Mouse (Mus musculus) G1E (cell line): Measurements from ENCODE around the gene Shbg. TPM values are rescaled to one million over a fixed set of nuclear protein-coding genes. Genes with fewer than 3 reads are reported as not detected.

Experiments
- ATAC-seq: 2 replicates; pipeline ENCODE4 v1.8.0; 2016; ENCODE audit warnings: mild to moderate bottlenecking; ENCODE audit not compliant: insufficient number of reproducible peaks, poor library complexity, low FRiP score, severe bottlenecking; ENCODE audit errors: extremely low read depth
- DNase-seq: peaks from one replicate; pipeline ENCODE4 v3.0.0; 2012; ENCODE audit warnings: low spot score
- H3K27me3 ChIP-seq: 2 replicates; pipeline ENCODE4 v1.6.1; 2012; ENCODE audit warnings: mild to moderate bottlenecking, low read length, inconsistent platforms; ENCODE audit not compliant: insufficient read depth
- H3K36me3 ChIP-seq: replicated peaks from 2 replicates; pipeline ENCODE3; 2012; ENCODE audit warnings: mild to moderate bottlenecking, inconsistent platforms
- H3K4me1 ChIP-seq: 2 replicates; pipeline ENCODE4 v1.6.1; 2012; ENCODE audit warnings: low read depth, low read length, inconsistent platforms, mixed read lengths; ENCODE audit not compliant: insufficient read depth
- H3K4me3 ChIP-seq: 2 replicates; pipeline ENCODE4 v1.5.1; 2012; ENCODE audit warnings: low read depth, mild to moderate bottlenecking, inconsistent platforms, low read length, moderate library complexity, mixed read lengths
- H3K9me3 ChIP-seq: replicated peaks from 2 replicates; pipeline ENCODE4 v1.6.1; 2012; ENCODE audit warnings: inconsistent platforms
- CTCF ChIP-seq: IDR thresholded peaks from 2 replicates; pipeline ENCODE4 v1.5.1; 2012; ENCODE audit warnings: low read depth, low read length, inconsistent platforms, mixed read lengths
- GATA1 ChIP-seq: IDR thresholded peaks from 2 replicates; pipeline ENCODE4 v1.6.1; 2012; ENCODE audit warnings: borderline replicate concordance, low read length, inconsistent platforms, mixed read lengths
- GATA2 ChIP-seq: IDR thresholded peaks from 2 replicates; pipeline ENCODE4 v1.6.1; 2012; ENCODE audit warnings: low read depth, low read length, inconsistent platforms, borderline replicate concordance
- POLR2AphosphoS5 ChIP-seq: IDR thresholded peaks from 2 replicates; pipeline ENCODE4 v1.6.1; 2012; ENCODE audit warnings: low read depth, low read length, inconsistent platforms; ENCODE audit not compliant: insufficient replicate concordance
- TAL1 ChIP-seq: conservative IDR thresholded peaks from 2 replicates; pipeline ENCODE4 v1.6.1; 2012; ENCODE audit warnings: low read depth, low read length, inconsistent platforms, mixed read lengths
- polyA plus RNA-seq: library from polyadenylated mRNA; stranded (reverse); fragments of >175 nt; gene quantifications from 2 replicates; pipeline ENCODE4 v1.2.3, GENCODE M21; 2012
- total RNA-seq, 2 experiments: library from RNA; stranded (forward) in 1 of 2; stranded (reverse) in 1 of 2; fragments of 200-1000 nt in 1 of 2; fragments of >200 nt in 1 of 2; fragmentation: Nextera tagmentation in 1 of 2; gene quantifications; 2 replicates each; pipeline ENCODE4 v1.2.3; 2014 to 2017

Shbg gene
- total and polyA plus RNA-seq, 3 experiments, result not detected

DNA sequence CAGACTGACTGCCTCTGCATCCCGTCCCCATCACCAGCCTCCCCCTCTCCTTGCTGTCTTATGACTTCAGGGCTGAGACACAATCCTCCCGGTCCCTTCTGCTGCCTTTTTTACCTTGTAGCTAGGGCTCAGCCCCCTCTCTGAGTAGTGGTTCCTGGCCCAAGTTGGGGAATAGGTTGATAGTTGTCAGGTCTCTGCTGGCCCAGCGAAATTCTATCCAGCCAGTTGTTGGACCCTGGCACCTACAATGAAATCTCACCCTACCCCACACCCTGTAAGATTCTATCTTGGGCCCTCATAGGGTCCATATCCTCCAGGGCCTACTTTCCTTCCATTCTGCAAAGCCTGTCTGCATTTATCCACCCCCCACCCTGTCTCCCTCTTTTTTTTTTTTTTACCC, 26.3 kb downstream of the Shbg start:
- no peak for ATAC-seq
- no peak for DNase-seq
- peaks cover 67% of the 10 kb centered on the region for H3K4me1 ChIP-seq
- H3K4me3 ChIP-seq, result no peak overlapping the region
- H3K27me3 ChIP-seq, result no peaks in the 10 kb centered on the region
- TF ChIP-seq CTCF, result no peak
- no peak for TF ChIP-seq TAL1
- no peak for TF ChIP-seq GATA1
- TF ChIP-seq POLR2AphosphoS5, result no peak
- no peak for TF ChIP-seq GATA2
- peaks cover 86% of the 10 kb centered on the region for H3K36me3 ChIP-seq
- H3K9me3 ChIP-seq, result no peaks in the 10 kb centered on the region

DNA sequence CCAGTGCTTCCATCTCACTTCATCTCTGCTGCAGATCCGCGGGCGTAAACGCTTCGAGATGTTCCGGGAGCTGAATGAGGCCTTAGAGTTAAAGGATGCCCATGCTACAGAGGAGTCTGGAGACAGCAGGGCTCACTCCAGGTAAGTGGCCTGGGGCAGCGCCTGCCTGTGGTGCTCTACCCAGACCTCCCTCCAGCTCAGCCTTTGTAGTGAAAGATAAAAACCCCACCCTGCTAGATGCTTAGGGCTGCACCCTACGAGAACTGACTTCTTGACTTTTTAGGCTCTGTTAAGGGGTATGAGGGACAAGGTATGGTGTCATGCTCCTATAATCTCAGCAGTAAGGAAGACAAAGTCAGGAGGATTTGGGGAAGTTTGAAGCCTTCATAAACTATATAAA, 27.1 kb downstream of the Shbg start:
- Histone ChIP-seq H3K36me3 (peaks cover 89% of the 10 kb centered on the region), H3K27me3 (no peaks in the 10 kb centered on the region), H3K4me3 (no peak overlapping the region), H3K9me3 (no peaks in the 10 kb centered on the region), H3K4me1 (peaks cover 75% of the 10 kb centered on the region)
- DNase-seq (no peak), ATAC-seq (no peak)
- TF ChIP-seq POLR2AphosphoS5 (no peak), GATA2 (no peak), GATA1 (no peak), TAL1 (no peak), CTCF (no peak)

DNA sequence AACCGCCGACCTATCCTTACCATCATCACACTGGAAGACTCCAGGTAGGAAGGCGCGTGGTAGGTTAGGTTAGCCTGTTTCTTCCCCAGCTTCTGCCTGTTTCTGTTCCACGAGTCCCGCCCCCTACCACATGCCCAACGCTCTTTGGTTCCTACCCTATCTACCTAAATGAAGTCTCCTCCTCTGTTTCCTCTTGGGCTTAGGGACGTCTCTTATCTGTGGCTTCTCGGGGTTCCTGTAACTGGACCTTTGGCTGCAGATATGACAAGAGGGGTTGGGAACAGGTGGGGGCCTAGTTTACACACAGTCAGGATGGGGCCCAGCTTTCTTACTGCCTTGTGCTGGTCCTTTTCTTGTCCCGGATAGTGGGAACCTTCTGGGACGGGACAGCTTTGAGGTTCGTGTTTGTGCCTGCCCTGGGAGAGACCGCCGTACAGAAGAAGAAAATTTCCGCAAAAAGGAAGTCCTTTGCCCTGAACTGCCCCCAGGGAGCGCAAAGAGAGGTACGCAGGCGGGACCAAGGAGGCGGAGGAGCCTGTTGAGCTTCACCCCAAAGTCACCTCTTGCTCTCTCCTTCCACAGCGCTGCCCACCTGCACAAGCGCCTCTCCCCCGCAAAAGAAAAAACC, 28.4 kb downstream of the Shbg start:
- TF ChIP-seq TAL1 (no peak), CTCF (no peak), GATA2 (no peak), POLR2AphosphoS5 (no peak), GATA1 (no peak)
- H3K27me3 ChIP-seq, result no peaks in the 10 kb centered on the region
- H3K4me1 ChIP-seq, result peaks cover 87% of the 10 kb centered on the region
- ATAC-seq, result no peak
- DNase-seq, result peak; percentile 58
- peaks cover 85% of the 10 kb centered on the region for H3K36me3 ChIP-seq
- H3K9me3 ChIP-seq, result no peaks in the 10 kb centered on the region
- H3K4me3 ChIP-seq, result peak overlapping the region; percentile 24; the same call in 1 of the 2 replicates

DNA sequence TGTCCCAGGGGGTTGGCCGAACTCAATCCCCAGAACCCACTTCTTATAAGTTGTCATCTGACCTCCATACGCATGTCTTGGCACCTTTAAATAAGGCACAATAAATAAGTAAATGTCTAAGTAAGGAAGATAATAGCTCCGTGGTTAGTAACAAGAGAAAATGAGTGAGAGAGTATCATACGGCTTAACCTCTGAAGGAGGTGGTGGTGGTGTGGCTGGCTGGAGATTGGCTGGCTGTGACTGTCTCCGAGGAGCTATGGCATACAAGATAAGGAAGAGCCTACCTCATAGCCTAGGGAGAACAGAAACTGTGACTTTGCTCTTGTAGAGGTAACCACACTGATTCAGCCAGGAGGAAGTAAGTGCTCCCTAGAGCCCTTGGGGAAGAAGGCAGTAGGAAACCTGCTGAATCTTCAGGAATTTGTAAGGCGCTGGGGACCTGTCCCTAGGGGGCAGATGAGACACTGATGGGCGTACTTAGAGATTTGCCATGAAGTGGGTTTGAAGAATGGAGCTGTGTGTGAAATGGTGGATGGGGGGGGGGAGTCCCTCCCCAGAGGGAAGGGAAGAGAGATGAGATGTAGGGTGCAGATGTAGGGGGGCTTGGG, 31.9 kb downstream of the Shbg start:
- H3K4me1 ChIP-seq, result peaks cover 86% of the 10 kb centered on the region
- peaks cover 79% of the 10 kb centered on the region for H3K36me3 ChIP-seq
- H3K9me3 ChIP-seq, result no peaks in the 10 kb centered on the region
- H3K4me3 ChIP-seq, result peak overlapping the region; percentile 44; the same call in 1 of the 2 replicates
- TF ChIP-seq TAL1, result peak; percentile 78
- TF ChIP-seq CTCF, result no peak
- no peak for TF ChIP-seq POLR2AphosphoS5
- DNase-seq, result peak; percentile 93
- H3K27me3 ChIP-seq, result no peaks in the 10 kb centered on the region
- ATAC-seq, result peak; percentile 79

DNA sequence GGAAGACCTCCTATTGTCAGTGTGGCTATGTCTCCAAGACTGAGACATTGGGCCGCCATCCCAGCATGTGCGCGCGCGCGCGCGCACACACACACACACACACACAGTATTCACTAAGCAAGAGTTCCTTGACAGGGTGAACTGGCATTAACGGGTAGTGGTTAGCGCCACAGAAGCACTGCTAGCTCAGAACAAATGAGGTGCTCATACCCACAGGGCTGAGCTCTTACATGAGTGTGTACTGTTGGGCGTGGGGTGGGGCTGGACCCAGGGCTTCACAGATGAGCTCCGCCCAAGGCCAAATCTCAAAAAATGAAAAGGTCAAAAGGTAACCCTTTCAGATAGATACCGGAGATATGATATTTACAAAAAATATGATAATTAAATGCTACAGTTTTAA, 32.8 kb downstream of the Shbg start:
- peaks cover 70% of the 10 kb centered on the region for H3K36me3 ChIP-seq
- H3K4me3 ChIP-seq, result peak overlapping the region; percentile 62; the same call in 1 of the 2 replicates
- ATAC-seq (no peak), DNase-seq (no peak)
- TF ChIP-seq GATA1, result no peak
- no peak for TF ChIP-seq TAL1
- no peak for TF ChIP-seq POLR2AphosphoS5
- TF ChIP-seq GATA2, result no peak
- TF ChIP-seq CTCF, result no peak
- H3K4me1 ChIP-seq, result peaks cover 78% of the 10 kb centered on the region
- H3K27me3 ChIP-seq, result no peaks in the 10 kb centered on the region
- H3K9me3 ChIP-seq, result no peaks in the 10 kb centered on the region

DNA sequence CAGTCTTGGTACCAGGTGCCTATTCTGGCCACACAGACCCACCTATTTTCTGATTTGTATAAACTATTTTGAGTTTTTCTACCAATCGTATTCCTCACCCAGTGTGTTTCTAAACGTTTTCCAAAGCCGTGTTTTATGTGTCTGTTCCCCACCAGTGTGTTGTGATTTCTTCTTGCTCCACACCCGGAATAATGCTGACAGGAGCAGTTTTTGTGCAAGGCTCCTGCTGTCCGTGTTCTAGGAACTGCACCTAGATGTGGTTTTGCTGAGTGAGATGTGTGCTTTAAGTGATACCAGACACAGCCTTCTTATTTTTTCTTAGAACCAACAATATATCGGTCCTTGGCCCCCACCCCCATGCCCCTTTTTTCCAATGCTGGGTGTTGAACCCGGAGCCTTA, 33.7 kb downstream of the Shbg start:
- no peaks in the 10 kb centered on the region for H3K9me3 ChIP-seq
- peaks cover 74% of the 10 kb centered on the region for H3K4me1 ChIP-seq
- TF ChIP-seq GATA2, result no peak
- no peak for TF ChIP-seq POLR2AphosphoS5
- no peak for TF ChIP-seq GATA1
- no peak for TF ChIP-seq TAL1
- TF ChIP-seq CTCF, result no peak
- no peaks in the 10 kb centered on the region for H3K27me3 ChIP-seq
- H3K4me3 ChIP-seq, result peak overlapping the region; percentile 62; the same call in 1 of the 2 replicates
- no peak for ATAC-seq
- peaks cover 61% of the 10 kb centered on the region for H3K36me3 ChIP-seq
- no peak for DNase-seq
